Mouse (Mus musculus) cerebellum, adult (tissue): ENCODE results near the gene Gm20503.

Experiments
- ATAC-seq: cut with Nextera tagmentation; 2 replicates; pipeline ENCODE4 v1.9.2; 2017; ENCODE audit warnings: mild to moderate bottlenecking, moderate library complexity, mixed read lengths; ENCODE audit not compliant: insufficient number of reproducible peaks, low FRiP score, low TSS enrichment

Gm20503 gene

DNA sequence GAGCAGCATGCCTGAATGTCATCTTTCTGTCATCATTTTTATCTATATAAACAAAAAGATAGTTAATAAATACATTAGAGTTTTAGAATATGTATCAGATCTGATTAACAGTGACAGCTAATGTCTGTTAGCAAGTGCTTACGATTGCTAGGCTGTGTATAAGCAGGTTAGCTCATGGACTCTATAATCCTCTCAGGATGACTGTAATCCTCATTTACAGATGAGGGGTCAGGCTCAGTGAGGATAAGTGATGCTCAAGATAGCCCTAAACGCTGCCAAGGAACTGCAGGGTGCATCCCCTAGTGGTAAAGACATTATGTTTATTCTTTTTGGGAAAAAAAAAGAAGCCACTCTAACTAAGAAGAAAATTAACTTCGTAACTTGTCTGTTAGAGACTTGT, 66.3 kb downstream of the Gm20503 start:
- no peak for ATAC-seq

DNA sequence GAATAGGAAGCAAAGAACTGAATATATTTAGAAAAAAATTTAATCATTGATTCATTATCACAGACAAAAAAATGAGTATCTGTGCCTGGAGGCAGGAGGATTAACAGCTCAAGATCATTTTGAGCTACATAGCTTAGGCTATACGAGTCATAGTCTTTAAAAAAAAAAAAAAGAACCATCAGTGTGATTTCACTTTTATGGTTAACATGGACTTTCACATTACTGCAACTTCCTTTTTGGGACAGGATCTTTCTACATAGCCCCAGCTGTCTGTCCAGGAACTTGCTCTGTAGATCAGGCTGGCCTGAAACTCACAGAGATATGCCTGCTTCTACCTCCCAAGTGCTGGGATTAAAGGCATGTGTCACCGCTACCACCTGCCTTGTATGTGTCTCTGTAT, 80.4 kb downstream of the Gm20503 start:
- no peak for ATAC-seq

DNA sequence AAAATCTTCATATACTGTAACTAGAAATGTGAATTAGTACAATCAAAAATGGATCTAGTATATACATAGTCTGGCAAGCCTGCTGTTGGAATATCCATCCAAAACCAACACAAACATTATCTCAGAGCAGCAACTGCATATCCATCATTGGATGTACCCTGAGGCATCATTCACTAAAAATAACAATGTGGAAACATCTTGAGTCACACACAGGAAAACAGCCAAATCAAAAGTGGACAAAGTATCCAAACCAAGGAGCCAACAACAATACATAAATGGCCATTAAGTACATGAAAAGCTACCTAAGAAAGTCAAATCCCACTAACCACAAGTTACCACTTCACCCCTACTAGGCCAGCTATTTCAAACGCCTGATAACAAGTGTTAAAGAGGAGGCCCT, 86.4 kb downstream of the Gm20503 start:
- ATAC-seq, result no peak
